Mouse (Mus musculus) megakaryocyte-erythroid progenitor cell, adult 5 weeks (primary cell): ENCODE measurements around the gene Caprin1. TPM values are rescaled to one million over a fixed set of nuclear protein-coding genes. Genes with fewer than 3 reads are reported as not detected.

ENCODE experiments used
- polyA plus RNA-seq: library from polyadenylated mRNA; stranded (reverse); fragments of >175 nt; gene quantifications from 2 replicates; pipeline ENCODE4 v1.2.3, GENCODE M21; 2012

Caprin1 gene
- 230 and 240 TPM in 2 replicates for polyA plus RNA-seq

DNA sequence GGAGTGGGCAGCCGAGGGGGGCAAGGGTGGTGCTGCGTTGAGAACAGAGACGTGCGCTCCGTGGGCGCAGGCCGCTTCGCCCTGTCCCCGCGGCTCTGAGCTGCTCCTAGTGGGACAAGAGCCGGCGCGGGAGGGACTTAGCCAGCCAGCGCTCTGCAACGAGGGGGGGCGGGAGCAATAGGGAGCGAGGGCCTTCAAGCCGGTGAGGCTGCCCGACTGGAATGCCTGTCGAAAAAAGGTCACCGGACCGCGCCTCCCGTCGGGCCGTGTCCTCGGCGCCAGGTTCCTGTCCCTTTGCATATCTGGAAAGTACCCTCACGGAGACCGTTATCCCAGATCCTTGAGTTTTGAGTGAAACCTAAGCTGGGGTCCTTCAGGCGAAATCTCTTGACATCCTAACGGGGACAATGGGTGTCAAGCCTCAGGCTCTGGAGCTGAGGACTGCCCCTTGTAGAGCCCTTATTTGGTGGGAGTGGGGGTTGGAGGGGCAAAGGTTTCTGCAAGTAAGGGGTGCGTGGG is at the start of gene Caprin1:
Gene Caprin1 (minus strand): TSS at position 159 of the 519 bp plus-strand sequence.

DNA sequence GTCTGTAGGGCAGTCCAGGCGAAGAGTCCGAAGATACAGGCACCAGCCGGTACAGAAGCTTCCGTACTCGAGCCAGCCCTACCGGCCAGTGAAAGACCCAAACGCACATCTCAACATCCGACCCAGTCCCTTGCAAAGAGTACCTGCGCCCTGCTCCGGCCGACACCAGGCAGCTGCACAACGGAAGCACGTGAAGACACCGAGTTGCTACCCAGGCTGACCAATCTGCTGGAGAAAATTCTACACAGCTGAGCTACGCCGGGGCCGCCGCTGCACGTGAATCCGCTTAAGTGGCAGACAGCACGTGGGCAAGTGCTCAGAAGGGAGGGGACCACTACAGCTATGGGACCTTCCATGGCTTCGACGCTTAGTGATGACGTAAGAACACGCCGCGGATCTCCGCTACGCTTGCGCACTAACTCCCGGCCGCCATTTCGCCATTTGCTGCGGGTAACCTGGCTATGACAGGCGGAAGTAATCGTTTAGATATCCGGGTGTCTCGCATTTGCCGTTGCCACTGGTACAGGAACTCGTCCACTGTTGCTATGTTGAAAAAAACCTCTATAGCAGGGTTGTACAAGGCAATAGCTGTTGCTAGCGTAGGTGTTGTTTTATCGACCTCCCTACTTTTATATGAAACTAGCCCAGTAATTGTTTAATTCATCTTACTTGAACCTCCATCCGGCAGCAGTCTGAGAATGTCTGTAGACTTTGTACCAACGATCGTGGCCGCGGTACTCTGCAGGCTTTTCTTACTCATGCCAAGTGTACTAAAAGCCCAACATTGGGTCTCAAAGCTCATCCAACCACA is 36.3 kb downstream of the Caprin1 start, which contains the start of gene Nat10:
Gene Nat10 (minus strand): TSS at position 365 of the 811 bp plus-strand sequence.

Other genes with a start within 250 kb of the Caprin1 start
- gene Abtb2, start 231.3 kb downstream of the Caprin1 start, polyA plus RNA-seq, result 1.1 and 1.2 TPM in 2 replicates
- 18.6 and 19.1 TPM in 2 replicates for gene Nat10, start 36.4 kb downstream of the Caprin1 start, polyA plus RNA-seq
- 408 and 487 TPM in 2 replicates for gene Lmo2, start 160.3 kb upstream of the Caprin1 start, polyA plus RNA-seq
- gene Fbxo3, start 230.1 kb upstream of the Caprin1 start, polyA plus RNA-seq, result 5.2 and 5.4 TPM in 2 replicates
- 0.21 and 0.22 TPM in 2 replicates for gene 4931422A03Rik, start 230.7 kb upstream of the Caprin1 start, polyA plus RNA-seq